Mouse (Mus musculus) A20 (cell line): ENCODE results near the gene Fbxo46.
"Not testable (repeated sequence)": the region's sequence is repeated elsewhere in the genome, so short reads cannot be mapped to it uniquely, and the experiment has no call there.

Experiments used
- DNase-seq: peaks from one replicate; pipeline ENCODE4 v3.0.0-alpha.2; 2011; ENCODE audit warnings: low read depth, low spot score

Gene Fbxo46

GRCm38 (mm10) chr7:19136168-19136567 is 16.5 kb downstream of the Fbxo46 start:
- no peak for DNase-seq

GRCm38 (mm10) chr7:19136673-19137334 is 17.1 kb downstream of the Fbxo46 start:
- DNase-seq = no peak

- peak; percentile 70 for DNase-seq
Measured at GRCm38 (mm10) chr7:19137380-19137779, 17.7 kb downstream of the Fbxo46 start.

GRCm38 (mm10) chr7:19146793-19147192 is 27.1 kb downstream of the Fbxo46 start:
- DNase-seq = no peak

- DNase-seq = no peak
Measured at GRCm38 (mm10) chr7:19147497-19148045, 27.9 kb downstream of the Fbxo46 start.

- no peak for DNase-seq
Measured at GRCm38 (mm10) chr7:19148180-19148874, 28.7 kb downstream of the Fbxo46 start.

GRCm38 (mm10) chr7:19148875-19149541 is 29.3 kb downstream of the Fbxo46 start, which contains the start of gene Qpctl:
Gene Qpctl, minus strand, starts transcription at chr7:19149291.
- peak; percentile 100 for DNase-seq

GRCm38 (mm10) chr7:19149626-19150025 is 30.0 kb downstream of the Fbxo46 start, which contains the start of gene Snrpd2:
Gene Snrpd2, plus strand, starts transcription at chr7:19149722.
- peak; percentile 97 for DNase-seq

- DNase-seq = not testable (repeated sequence)
Measured at GRCm38 (mm10) chr7:19151121-19151520, 31.5 kb downstream of the Fbxo46 start.

GRCm38 (mm10) chr7:19154796-19155195 is 35.1 kb downstream of the Fbxo46 start:
- DNase-seq = no peak

- DNase-seq = peak; percentile 46
Measured at GRCm38 (mm10) chr7:19155825-19156475, 36.3 kb downstream of the Fbxo46 start.

GRCm38 (mm10) chr7:19157160-19157800 is 37.6 kb downstream of the Fbxo46 start:
- peak; percentile 93 for DNase-seq

- DNase-seq = no peak
Measured at GRCm38 (mm10) chr7:19158601-19159000, 38.9 kb downstream of the Fbxo46 start.

GRCm38 (mm10) chr7:19159411-19159810 is 39.8 kb downstream of the Fbxo46 start:
- no peak for DNase-seq

GRCm38 (mm10) chr7:19160115-19160514 is 40.5 kb downstream of the Fbxo46 start:
- DNase-seq = peak; percentile 28

- DNase-seq = no peak
Measured at GRCm38 (mm10) chr7:19162928-19163327, 43.3 kb downstream of the Fbxo46 start.

- no peak for DNase-seq
Measured at GRCm38 (mm10) chr7:19163752-19164151, 44.1 kb downstream of the Fbxo46 start.

GRCm38 (mm10) chr7:19164189-19164588 is 44.5 kb downstream of the Fbxo46 start:
- DNase-seq = peak; percentile 44

GRCm38 (mm10) chr7:19164978-19165377 is 45.3 kb downstream of the Fbxo46 start:
- peak; percentile 46 for DNase-seq

- no peak for DNase-seq
Measured at GRCm38 (mm10) chr7:19165656-19166423, 46.2 kb downstream of the Fbxo46 start, which contains the start of gene Gipr. Gene Gipr, minus strand, starts transcription at chr7:19166127.
